Mouse (Mus musculus) lung, postnatal 0 days (tissue): ENCODE data around the gene Endov.

Source experiments
- CTCF ChIP-seq: IDR thresholded peaks from 2 replicates; pipeline ENCODE4 v1.5.1; 2016; ENCODE audit warnings: antibody characterized with exemption, mild to moderate bottlenecking
- EP300 ChIP-seq: IDR thresholded peaks from 2 replicates; pipeline ENCODE4 v1.6.1; 2016; ENCODE audit warnings: antibody characterized with exemption, mild to moderate bottlenecking, control low read depth

DNA sequence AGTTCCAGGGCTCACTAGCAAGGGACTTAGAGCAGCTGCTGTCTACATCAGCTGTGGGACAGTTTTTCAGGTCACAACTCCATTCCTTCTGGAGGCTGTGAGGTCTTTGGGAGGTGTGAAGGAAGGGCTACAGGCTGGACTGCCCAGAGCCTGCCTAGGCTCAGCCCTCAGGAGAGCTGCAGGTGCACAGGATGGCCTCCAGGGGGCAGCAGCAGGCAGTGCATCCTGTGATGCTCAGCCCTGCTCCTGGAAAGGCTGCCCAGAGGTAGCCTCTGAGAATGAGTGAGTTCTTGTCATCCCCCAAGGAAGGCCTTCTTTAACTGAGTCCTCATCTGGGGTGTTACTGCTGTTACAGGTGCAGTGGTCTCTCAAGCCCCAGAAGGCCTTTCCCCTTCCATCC lies 12.5 kb downstream of the Endov start:
- TF ChIP-seq CTCF (peak; percentile 99), EP300 (no peak)
